ENCODE assay signal across 8 mouse cellular contexts in the genomic region with DNA sequence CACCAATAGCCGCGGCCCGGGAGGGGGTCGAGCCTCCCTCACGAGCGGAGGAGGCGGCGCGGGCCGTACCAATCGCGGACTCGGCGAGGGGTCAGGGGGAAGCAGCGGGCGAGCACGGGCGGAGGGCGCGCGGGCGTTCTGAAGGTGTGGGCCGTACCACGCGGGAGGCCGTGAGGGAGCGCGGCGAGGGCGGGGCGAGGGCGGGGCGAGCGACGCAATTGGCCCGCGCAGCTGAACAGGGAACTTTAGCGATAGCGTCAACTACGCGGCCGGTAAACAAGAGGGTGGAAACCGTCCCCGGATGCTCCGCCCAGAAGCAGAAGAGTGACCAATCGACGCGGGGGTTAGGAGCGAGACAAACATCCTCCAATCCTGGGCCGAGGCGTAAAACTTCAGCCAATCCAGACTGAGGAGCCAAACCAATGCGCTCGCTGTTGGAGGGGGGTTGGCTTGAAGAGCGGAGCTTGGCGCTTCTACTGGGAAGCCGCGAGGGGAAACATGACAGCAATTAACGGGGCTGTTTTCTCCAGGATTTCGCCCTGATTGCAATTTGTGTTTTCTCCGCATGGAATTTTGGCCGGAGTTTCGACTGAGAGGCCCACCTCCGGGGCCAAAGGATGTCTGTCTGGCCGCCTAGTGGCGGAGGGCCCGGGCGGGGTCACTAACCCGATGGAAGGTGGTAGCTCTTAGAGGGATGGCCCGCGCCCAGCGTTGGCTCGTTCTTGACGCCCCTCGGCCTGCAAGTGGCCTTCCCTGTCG. TPM values are rescaled to one million over a fixed set of nuclear protein-coding genes. Genes with fewer than 3 reads are reported as not detected.
DNase-seq lines count a peak whose midpoint lies in the region; ATAC-seq and TF ChIP-seq lines count a peak whose summit lies in the region.

Gene Rmnd5a (minus strand): TSS at position 146 of the 759 bp plus-strand sequence.

- peak; percentile 78 for TF ChIP-seq CTCF in gastrocnemius, adult 2 months (IDR thresholded peaks at IDR 0.05)
- TF ChIP-seq CTCF in hindbrain, postnatal 0 days (IDR thresholded peaks at IDR 0.05; ENCODE audit: low read depth): peak; percentile 68
- peak; percentile 65 for TF ChIP-seq CTCF in left cerebral cortex, adult 2 months (IDR thresholded peaks at IDR 0.05)

- peak within 1 kb of the TSS; percentile 80 for H3K4me2 ChIP-seq in hindbrain, postnatal 0 days (ENCODE audit: low read depth, low read length)

- peaks cover 9% of the 10 kb centered on the region for H3K4me1 ChIP-seq in hindbrain, postnatal 0 days (ENCODE audit: insufficient read depth, low read length)

- peak; percentile 85 for ATAC-seq in common myeloid progenitor, adult 5-6 weeks (replicated peaks; ENCODE audit: low read depth, poor library complexity, severe bottlenecking)
- ATAC-seq in hindbrain, postnatal 0 days: peak; percentile 98
- peak; percentile 85 for ATAC-seq in megakaryocyte, adult 5-6 weeks (ENCODE audit: poor library complexity, severe bottlenecking)

- DNase-seq in ZHBTc4 (ENCODE audit: low read depth, low spot score): peak; percentile 100
- DNase-seq in gastrocnemius, adult 2 months: peak; percentile 100
- peak; percentile 99 for DNase-seq in hindbrain, postnatal 0 days (ENCODE audit: low spot score)
- peak; percentile 97 to 98 for DNase-seq in left cerebral cortex, adult 2 months (ENCODE audit: extremely low spot score in 1 of 2, low spot score in 2 of 2)
- DNase-seq in right cerebral cortex, adult 2 months (ENCODE audit: low spot score in 2 of 2): peak; percentile 97
- peak; percentile 98 for DNase-seq in urinary bladder, postnatal 14 days (ENCODE audit: low spot score)

- peak within 1 kb of the TSS; percentile 98 for H3K4me3 ChIP-seq in gastrocnemius, adult 2 months
- H3K4me3 ChIP-seq in hindbrain, postnatal 0 days (ENCODE audit: low read length): peak within 1 kb of the TSS; percentile 94
- peak within 1 kb of the TSS; percentile 79 for H3K4me3 ChIP-seq in left cerebral cortex, adult 2 months

- intact Hi-C loops in gastrocnemius, adult 2 months (cut with DNase I): loop anchor here (2.0 to 5.0 kb wide), 3 partner anchors 54 to 192 kb away; partner anchors contain the start of genes Chmp3 and Kdm3a
- intact Hi-C loops in left cerebral cortex, adult 2 months (cut with DNase I): loop anchor here (1.0 to 5.0 kb wide), 5 partner anchors 53 to 362 kb away; partner anchors contain the start of genes Chmp3, Kdm3a, Krcc1 and Rnf103

- no peaks in the 10 kb centered on the region for H3K36me3 ChIP-seq in hindbrain, postnatal 0 days (ENCODE audit: insufficient read depth, low read length)

- no peaks in the 10 kb centered on the region for H3K27me3 ChIP-seq in hindbrain, postnatal 0 days (ENCODE audit: insufficient read depth, low read length)

- H3K9me3 ChIP-seq in hindbrain, postnatal 0 days (ENCODE audit: low read length): no peaks in the 10 kb centered on the region

- H3K9ac ChIP-seq in hindbrain, postnatal 0 days (replicated peaks; ENCODE audit: low read length): peak within 1 kb of the TSS; percentile 94

- H3K27ac ChIP-seq in gastrocnemius, adult 2 months: peak within 1 kb of the TSS; percentile 100
- H3K27ac ChIP-seq in hindbrain, postnatal 0 days: peak within 1 kb of the TSS; percentile 99
- peak within 1 kb of the TSS; percentile 99 for H3K27ac ChIP-seq in left cerebral cortex, adult 2 months

- WGBS in hindbrain, postnatal 0 days: under 1% methylated on average over 61 of the region's 75 CpGs

RNA-seq across cellular contexts. Expression of gene Rmnd5a, which starts in this region (rescaled TPM):
- total RNA-seq in common myeloid progenitor, adult 5-6 weeks (2017): 81.2 and 99.4 TPM in 2 replicates
- 100 to 1,000 TPM; 114 to 132 TPM for total RNA-seq in gastrocnemius, adult 2 months (2021)
- 44.9 and 46.1 TPM in 2 replicates for total RNA-seq in hindbrain, postnatal 0 days (2014; rRNA removed)
- 8.6 TPM in 2 replicates for polyA plus RNA-seq in hindbrain, postnatal 0 days (2015; fragmentation: Nextera tagmentation; extraction: Ambion mirVana)
- 100 to 1,000 TPM; 101 to 103 TPM for total RNA-seq in left cerebral cortex, adult 2 months (2021)
- 40.7 and 40.9 TPM in 2 replicates for total RNA-seq in megakaryocyte, adult 5-6 weeks (2015)
- total RNA-seq in megakaryocyte, adult 5-6 weeks (2017): 49.8 and 52.5 TPM in 2 replicates

Comparison
In these comparisons a context has a peak if more than half of its experiments do, and no peak if none do; other contexts are left out.
1. Peak in every context shown above with its lines: DNase-seq, ATAC-seq, H3K4me3 ChIP-seq and H3K27ac ChIP-seq.